Mouse (Mus musculus): ENCODE results near the gene Dnase2a.

Dnase2a gene

DNA sequence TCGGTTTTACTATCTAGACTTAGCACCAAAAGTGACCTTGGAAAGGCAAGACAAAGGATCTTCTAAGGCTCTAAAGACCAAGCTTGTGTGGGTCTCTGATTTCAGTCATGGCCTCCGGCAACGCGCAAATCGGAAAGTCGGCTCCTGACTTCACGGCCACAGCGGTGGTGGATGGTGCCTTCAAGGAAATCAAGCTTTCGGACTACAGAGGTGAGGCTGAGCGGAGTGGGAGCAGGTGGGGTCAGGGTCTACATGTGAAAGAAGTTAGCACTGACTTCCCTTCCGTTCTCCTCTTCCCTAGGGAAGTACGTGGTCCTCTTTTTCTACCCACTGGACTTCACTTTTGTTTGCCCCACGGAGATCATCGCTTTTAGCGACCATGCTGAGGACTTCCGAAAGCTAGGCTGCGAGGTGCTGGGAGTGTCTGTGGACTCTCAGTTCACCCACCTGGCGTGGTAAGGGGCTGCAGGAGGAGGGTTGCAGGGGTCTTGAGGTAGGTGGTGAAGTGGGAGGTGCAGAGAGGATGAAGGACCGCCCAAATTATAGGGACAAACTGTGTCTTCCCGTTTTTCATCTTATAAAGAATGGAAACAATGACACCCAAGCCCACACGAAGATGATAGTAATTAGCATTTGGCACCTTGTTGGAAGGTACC lies 61.9 kb downstream of the Dnase2a start:
- DNase-seq (ENCODE audit: low spot score) = no peak

DNA sequence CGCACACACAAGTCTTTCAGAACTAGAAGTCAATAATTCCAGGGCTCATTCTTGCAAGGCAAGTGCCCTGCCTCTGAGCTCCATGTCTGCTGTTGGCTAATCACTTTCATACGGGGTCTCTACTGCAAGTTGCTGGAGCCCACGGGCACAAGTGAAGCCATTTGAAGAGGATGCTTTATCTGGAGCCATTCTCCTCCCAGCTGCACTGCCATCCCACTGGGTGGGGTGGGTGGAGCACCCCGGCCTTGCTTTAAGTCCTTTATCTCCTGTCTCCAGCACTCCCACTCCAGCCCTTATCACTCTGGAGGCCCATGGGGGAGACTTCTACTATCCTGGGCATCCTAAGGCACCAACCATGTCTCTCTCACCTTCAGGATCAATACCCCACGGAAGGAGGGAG lies 62.6 kb downstream of the Dnase2a start:
- DNase-seq (ENCODE audit: low spot score) = no peak

All from ovary, postnatal 10 days (tissue).